Mouse (Mus musculus) forebrain, embryonic 10.5 days (tissue): ENCODE measurements around the gene Mrtfb. TPM values are rescaled to one million over a fixed set of nuclear protein-coding genes. Genes with fewer than 3 reads are reported as not detected.

ENCODE experiments used
- DNase-seq: peaks from one replicate; pipeline ENCODE4 v3.0.0-alpha.2; 2017; ENCODE audit warnings: low spot score; ENCODE audit errors: extremely low spot score
- H3K27ac ChIP-seq: fragments of 300-500 bp; sonication (generic); 2 replicates; pipeline ENCODE4 v1.5.1; 2016; ENCODE audit warnings: mild to moderate bottlenecking
- H3K27me3 ChIP-seq: fragments of 300-500 bp; sonication (generic); 2 replicates; pipeline ENCODE4 v1.6.1; 2016; ENCODE audit warnings: mild to moderate bottlenecking; ENCODE audit not compliant: poor library complexity, severe bottlenecking
- H3K36me3 ChIP-seq: fragments of 300-500 bp; sonication (generic); replicated peaks from 2 replicates; pipeline ENCODE4 v1.6.1; 2016; ENCODE audit warnings: mild to moderate bottlenecking, moderate library complexity
- H3K4me1 ChIP-seq: fragments of 300-500 bp; sonication (generic); 2 replicates; pipeline ENCODE4 v1.6.1; 2016
- H3K4me3 ChIP-seq: fragments of 300-500 bp; sonication (generic); 2 replicates; pipeline ENCODE4 v1.5.1; 2016; ENCODE audit warnings: mild to moderate bottlenecking, moderate library complexity
- H3K9me3 ChIP-seq: fragments of 300-500 bp; sonication (generic); 2 replicates; pipeline ENCODE4 v1.6.1; 2016; ENCODE audit warnings: mild to moderate bottlenecking, moderate library complexity
- WGBS: fragments of 180-500 bp; shearing (Covaris S2); methylation state at CpG from one replicate; pipeline ENCODE4 v1.1.7; 2016; 5-methylcytosine and 5-hydroxymethylcytosine counted together
- polyA plus RNA-seq: library from polyadenylated mRNA; unstranded; fragments of >200 nt; fragmentation: Nextera tagmentation; extraction: Ambion mirVana; gene quantifications from 2 replicates; pipeline ENCODE4 v1.2.1, GENCODE M21; 2016

The Mrtfb gene
- polyA plus RNA-seq, 1 experiment from 2014 or later = 19.1 TPM

- H3K27me3 ChIP-seq = no peaks in the 10 kb centered on the region
- H3K36me3 ChIP-seq = no peaks in the 10 kb centered on the region
- no peaks in the 10 kb centered on the region for H3K9me3 ChIP-seq
- H3K27ac ChIP-seq = no peak overlapping the region
- no peak for DNase-seq
- H3K4me1 ChIP-seq = peaks cover 26% of the 10 kb centered on the region
- WGBS = 93% methylated on average over 5 of the region's 5 CpGs
- no peak overlapping the region for H3K4me3 ChIP-seq
Observed at GRCm38 (mm10) chr16:13360835-13361234, 104.6 kb downstream of the Mrtfb start.

GRCm38 (mm10) chr16:13363141-13363540 lies 106.9 kb downstream of the Mrtfb start:
- H3K27ac ChIP-seq = no peak overlapping the region
- H3K36me3 ChIP-seq = no peaks in the 10 kb centered on the region
- WGBS = 85% methylated on average over 5 of the region's 5 CpGs
- no peak overlapping the region for H3K4me3 ChIP-seq
- H3K9me3 ChIP-seq = no peaks in the 10 kb centered on the region
- no peaks in the 10 kb centered on the region for H3K27me3 ChIP-seq
- peaks cover 27% of the 10 kb centered on the region for H3K4me1 ChIP-seq
- no peak for DNase-seq

GRCm38 (mm10) chr16:13364145-13364544 lies 107.9 kb downstream of the Mrtfb start:
- H3K27me3 ChIP-seq = no peaks in the 10 kb centered on the region
- H3K9me3 ChIP-seq = no peaks in the 10 kb centered on the region
- no peak overlapping the region for H3K4me3 ChIP-seq
- H3K27ac ChIP-seq = no peak overlapping the region
- WGBS = 64% methylated on average over 3 of the region's 3 CpGs
- peaks cover 21% of the 10 kb centered on the region for H3K4me1 ChIP-seq
- DNase-seq = no peak
- H3K36me3 ChIP-seq = no peaks in the 10 kb centered on the region

GRCm38 (mm10) chr16:13366256-13366655 lies 110.0 kb downstream of the Mrtfb start:
- no peaks in the 10 kb centered on the region for H3K36me3 ChIP-seq
- H3K27me3 ChIP-seq = no peaks in the 10 kb centered on the region
- no peak for DNase-seq
- 76% methylated on average over 1 of the region's 1 CpGs for WGBS
- H3K4me3 ChIP-seq = no peak overlapping the region
- H3K27ac ChIP-seq = no peak overlapping the region
- H3K9me3 ChIP-seq = no peaks in the 10 kb centered on the region
- H3K4me1 ChIP-seq = peaks cover 20% of the 10 kb centered on the region

- no peak overlapping the region for H3K27ac ChIP-seq
- DNase-seq = no peak
- H3K36me3 ChIP-seq = no peaks in the 10 kb centered on the region
Observed at GRCm38 (mm10) chr16:13366802-13367465, 110.7 kb downstream of the Mrtfb start.

GRCm38 (mm10) chr16:13367466-13367856 lies 111.2 kb downstream of the Mrtfb start:
- Histone ChIP-seq H3K9me3 (no peaks in the 10 kb centered on the region), H3K4me3 (no peak overlapping the region), H3K27ac (no peak overlapping the region), H3K36me3 (no peaks in the 10 kb centered on the region), H3K4me1 (peaks cover 27% of the 10 kb centered on the region), H3K27me3 (no peaks in the 10 kb centered on the region)
- DNase-seq = no peak
- 86% methylated on average over 2 of the region's 2 CpGs for WGBS

More at GRCm38 (mm10) chr16:13366802-13367465, 110.7 kb downstream of the Mrtfb start:
- Histone ChIP-seq H3K27me3 (no peaks in the 10 kb centered on the region), H3K4me1 (peaks cover 25% of the 10 kb centered on the region), H3K9me3 (no peaks in the 10 kb centered on the region), H3K4me3 (no peak overlapping the region)
- 61% methylated on average over 4 of the region's 4 CpGs for WGBS

GRCm38 (mm10) chr16:13368645-13369044 lies 112.4 kb downstream of the Mrtfb start:
- 84% methylated on average over 1 of the region's 1 CpGs for WGBS

GRCm38 (mm10) chr16:13371740-13372287 lies 115.5 kb downstream of the Mrtfb start:
- Histone ChIP-seq H3K4me3 (no peak overlapping the region), H3K27me3 (no peaks in the 10 kb centered on the region), H3K27ac (peak overlapping the region; percentile 48; the same call in 1 of the 2 replicates), H3K4me1 (peaks cover 17% of the 10 kb centered on the region), H3K9me3 (no peaks in the 10 kb centered on the region), H3K36me3 (no peaks in the 10 kb centered on the region)
- 31% methylated on average over 11 of the region's 11 CpGs for WGBS
- DNase-seq = peak; percentile 32

More at GRCm38 (mm10) chr16:13368645-13369044, 112.4 kb downstream of the Mrtfb start:
- no peak for DNase-seq
- H3K36me3 ChIP-seq = no peaks in the 10 kb centered on the region
- no peaks in the 10 kb centered on the region for H3K9me3 ChIP-seq
- H3K27ac ChIP-seq = no peak overlapping the region
- no peak overlapping the region for H3K4me3 ChIP-seq
- no peaks in the 10 kb centered on the region for H3K27me3 ChIP-seq
- peaks cover 27% of the 10 kb centered on the region for H3K4me1 ChIP-seq

GRCm38 (mm10) chr16:13372899-13373533 lies 116.7 kb downstream of the Mrtfb start:
- Histone ChIP-seq H3K4me1 (peaks cover 10% of the 10 kb centered on the region), H3K27me3 (no peaks in the 10 kb centered on the region), H3K4me3 (no peak overlapping the region), H3K27ac (no peak overlapping the region), H3K9me3 (no peaks in the 10 kb centered on the region), H3K36me3 (no peaks in the 10 kb centered on the region)
- no peak for DNase-seq
- WGBS = 93% methylated on average over 8 of the region's 8 CpGs

GRCm38 (mm10) chr16:13376947-13377486 lies 120.7 kb downstream of the Mrtfb start:
- no peak overlapping the region for H3K4me3 ChIP-seq
- no peak overlapping the region for H3K27ac ChIP-seq
- DNase-seq = no peak
- 91% methylated on average over 7 of the region's 7 CpGs for WGBS
- no peaks in the 10 kb centered on the region for H3K36me3 ChIP-seq
- H3K27me3 ChIP-seq = no peaks in the 10 kb centered on the region
- H3K9me3 ChIP-seq = no peaks in the 10 kb centered on the region
- H3K4me1 ChIP-seq = peaks cover 1% of the 10 kb centered on the region

GRCm38 (mm10) chr16:13378157-13378556 lies 121.9 kb downstream of the Mrtfb start:
- H3K4me1 ChIP-seq = no peaks in the 10 kb centered on the region
- no peaks in the 10 kb centered on the region for H3K27me3 ChIP-seq
- DNase-seq = no peak
- H3K9me3 ChIP-seq = no peaks in the 10 kb centered on the region
- no peaks in the 10 kb centered on the region for H3K36me3 ChIP-seq
- H3K27ac ChIP-seq = no peak overlapping the region
- 93% methylated on average over 5 of the region's 5 CpGs for WGBS
- H3K4me3 ChIP-seq = no peak overlapping the region

- WGBS = 88% methylated on average over 2 of the region's 2 CpGs
- Histone ChIP-seq H3K27ac (no peak overlapping the region), H3K27me3 (no peaks in the 10 kb centered on the region), H3K36me3 (peaks cover 12% of the 10 kb centered on the region), H3K4me1 (no peaks in the 10 kb centered on the region), H3K4me3 (no peak overlapping the region), H3K9me3 (no peaks in the 10 kb centered on the region)
- no peak for DNase-seq
Observed at GRCm38 (mm10) chr16:13379865-13380264, 123.6 kb downstream of the Mrtfb start.

- Histone ChIP-seq H3K4me1 (no peaks in the 10 kb centered on the region), H3K27me3 (no peaks in the 10 kb centered on the region), H3K27ac (no peak overlapping the region), H3K9me3 (no peaks in the 10 kb centered on the region), H3K4me3 (no peak overlapping the region), H3K36me3 (peaks cover 31% of the 10 kb centered on the region)
- DNase-seq = no peak
- WGBS = 91% methylated on average over 2 of the region's 2 CpGs
Observed at GRCm38 (mm10) chr16:13381771-13382170, 125.5 kb downstream of the Mrtfb start.
